Mouse (Mus musculus): Measurements from ENCODE around the gene Mecom. TPM values are rescaled to one million over a fixed set of nuclear protein-coding genes. Genes with fewer than 3 reads are reported as not detected.

Mecom gene
- polyA plus RNA-seq, 1 experiment from 2014 or later = 10.3 TPM

GRCm38 (mm10) chr3:30380273-30380672 is 167.5 kb downstream of the Mecom start:
- Histone ChIP-seq H3K4me2 (no peak overlapping the region), H3K36me3 (no peaks in the 10 kb centered on the region), H3K9me3 (no peaks in the 10 kb centered on the region), H3K4me1 (no peaks in the 10 kb centered on the region), H3K27me3 (no peaks in the 10 kb centered on the region), H3K27ac (no peak overlapping the region), H3K4me3 (no peak overlapping the region), H3K9ac (no peak overlapping the region)
- ATAC-seq (ENCODE audit: insufficient number of reproducible peaks, insufficient read depth, low FRiP score, low TSS enrichment, low read depth) = no peak
- WGBS = 41% methylated on average over 4 of the region's 4 CpGs

- Histone ChIP-seq H3K9me3 (no peaks in the 10 kb centered on the region), H3K27me3 (no peaks in the 10 kb centered on the region), H3K36me3 (no peaks in the 10 kb centered on the region), H3K27ac (no peak overlapping the region), H3K4me1 (no peaks in the 10 kb centered on the region), H3K9ac (no peak overlapping the region), H3K4me2 (no peak overlapping the region), H3K4me3 (no peak overlapping the region)
- 55% methylated on average over 6 of the region's 6 CpGs for WGBS
- no peak for ATAC-seq (ENCODE audit: insufficient number of reproducible peaks, insufficient read depth, low FRiP score, low TSS enrichment, low read depth)
Observed at GRCm38 (mm10) chr3:30379301-30379700, 168.5 kb downstream of the Mecom start.

- Histone ChIP-seq H3K36me3 (no peaks in the 10 kb centered on the region), H3K4me2 (peak overlapping the region; percentile 42), H3K27me3 (no peaks in the 10 kb centered on the region), H3K9me3 (no peaks in the 10 kb centered on the region), H3K27ac (no peak overlapping the region), H3K4me3 (peak overlapping the region; percentile 8; the same call in 1 of the 2 replicates), H3K9ac (no peak overlapping the region), H3K4me1 (no peaks in the 10 kb centered on the region)
- no peak for ATAC-seq (ENCODE audit: insufficient number of reproducible peaks, insufficient read depth, low FRiP score, low TSS enrichment, low read depth)
- 62% methylated on average over 7 of the region's 7 CpGs for WGBS
Observed at GRCm38 (mm10) chr3:30371472-30371871, 176.3 kb downstream of the Mecom start.

- WGBS = 60% methylated on average over 16 of the region's 16 CpGs
- no peaks in the 10 kb centered on the region for H3K27me3 ChIP-seq
- peak overlapping the region; percentile 42 for H3K4me2 ChIP-seq
- no peaks in the 10 kb centered on the region for H3K9me3 ChIP-seq
- no peak for ATAC-seq (ENCODE audit: insufficient number of reproducible peaks, insufficient read depth, low FRiP score, low TSS enrichment, low read depth)
- H3K4me1 ChIP-seq = no peaks in the 10 kb centered on the region
- H3K9ac ChIP-seq = no peak overlapping the region
- no peaks in the 10 kb centered on the region for H3K36me3 ChIP-seq
- H3K27ac ChIP-seq = no peak overlapping the region
- H3K4me3 ChIP-seq = peak overlapping the region; percentile 8; the same call in 1 of the 2 replicates
Observed at GRCm38 (mm10) chr3:30370860-30371455, 176.8 kb downstream of the Mecom start.

GRCm38 (mm10) chr3:30366621-30367020 is 181.2 kb downstream of the Mecom start:
- WGBS = 87% methylated on average over 7 of the region's 7 CpGs
- Histone ChIP-seq H3K36me3 (no peaks in the 10 kb centered on the region), H3K9ac (no peak overlapping the region), H3K27me3 (no peaks in the 10 kb centered on the region), H3K27ac (no peak overlapping the region), H3K4me3 (no peak overlapping the region), H3K9me3 (no peaks in the 10 kb centered on the region), H3K4me1 (no peaks in the 10 kb centered on the region), H3K4me2 (no peak overlapping the region)
- ATAC-seq (ENCODE audit: insufficient number of reproducible peaks, insufficient read depth, low FRiP score, low TSS enrichment, low read depth) = no peak

- WGBS = 83% methylated on average over 5 of the region's 5 CpGs
- Histone ChIP-seq H3K9me3 (no peaks in the 10 kb centered on the region), H3K4me3 (no peak overlapping the region), H3K36me3 (no peaks in the 10 kb centered on the region), H3K4me2 (no peak overlapping the region), H3K9ac (no peak overlapping the region), H3K4me1 (peaks cover 3% of the 10 kb centered on the region; the same call in 1 of the 2 replicates), H3K27me3 (no peaks in the 10 kb centered on the region), H3K27ac (no peak overlapping the region)
- ATAC-seq (ENCODE audit: insufficient number of reproducible peaks, insufficient read depth, low FRiP score, low TSS enrichment, low read depth) = no peak
Observed at GRCm38 (mm10) chr3:30361190-30361589, 186.6 kb downstream of the Mecom start.

- no peaks in the 10 kb centered on the region for H3K27me3 ChIP-seq
- H3K9ac ChIP-seq = no peak overlapping the region
- H3K4me1 ChIP-seq = no peaks in the 10 kb centered on the region
- no peaks in the 10 kb centered on the region for H3K9me3 ChIP-seq
- H3K27ac ChIP-seq = no peak overlapping the region
- H3K4me2 ChIP-seq = no peak overlapping the region
- WGBS = 37% methylated on average over 6 of the region's 6 CpGs
- no peaks in the 10 kb centered on the region for H3K36me3 ChIP-seq
- H3K4me3 ChIP-seq = no peak overlapping the region
- ATAC-seq (ENCODE audit: insufficient number of reproducible peaks, insufficient read depth, low FRiP score, low TSS enrichment, low read depth) = no peak
Observed at GRCm38 (mm10) chr3:30353878-30354727, 193.7 kb downstream of the Mecom start.

- ATAC-seq (ENCODE audit: insufficient number of reproducible peaks, insufficient read depth, low FRiP score, low TSS enrichment, low read depth) = no peak
Observed at GRCm38 (mm10) chr3:30349279-30349678, 198.5 kb downstream of the Mecom start.

GRCm38 (mm10) chr3:30344151-30344550 is 203.7 kb downstream of the Mecom start:
- WGBS = 80% methylated on average over 4 of the region's 4 CpGs
- Histone ChIP-seq H3K4me3 (no peak overlapping the region), H3K36me3 (no peaks in the 10 kb centered on the region), H3K27ac (no peak overlapping the region), H3K9me3 (no peaks in the 10 kb centered on the region), H3K4me1 (no peaks in the 10 kb centered on the region), H3K9ac (no peak overlapping the region), H3K4me2 (no peak overlapping the region), H3K27me3 (no peaks in the 10 kb centered on the region)
- ATAC-seq (ENCODE audit: insufficient number of reproducible peaks, insufficient read depth, low FRiP score, low TSS enrichment, low read depth) = no peak

More at GRCm38 (mm10) chr3:30349279-30349678, 198.5 kb downstream of the Mecom start:
- H3K4me1 ChIP-seq = no peaks in the 10 kb centered on the region
- H3K4me2 ChIP-seq = no peak overlapping the region
- H3K27ac ChIP-seq = no peak overlapping the region
- no peaks in the 10 kb centered on the region for H3K9me3 ChIP-seq
- H3K27me3 ChIP-seq = no peaks in the 10 kb centered on the region
- WGBS = 35% methylated on average over 7 of the region's 7 CpGs
- H3K36me3 ChIP-seq = no peaks in the 10 kb centered on the region
- H3K4me3 ChIP-seq = no peak overlapping the region
- no peak overlapping the region for H3K9ac ChIP-seq

- no peak for ATAC-seq (ENCODE audit: insufficient number of reproducible peaks, insufficient read depth, low FRiP score, low TSS enrichment, low read depth)
- no peaks in the 10 kb centered on the region for H3K36me3 ChIP-seq
- no peaks in the 10 kb centered on the region for H3K27me3 ChIP-seq
- no peak overlapping the region for H3K9ac ChIP-seq
- no peaks in the 10 kb centered on the region for H3K9me3 ChIP-seq
- no peak overlapping the region for H3K4me2 ChIP-seq
- H3K4me3 ChIP-seq = no peak overlapping the region
- H3K27ac ChIP-seq = no peak overlapping the region
- 87% methylated on average over 6 of the region's 6 CpGs for WGBS
- no peaks in the 10 kb centered on the region for H3K4me1 ChIP-seq
Observed at GRCm38 (mm10) chr3:30332337-30332736, 215.5 kb downstream of the Mecom start.

GRCm38 (mm10) chr3:30330476-30330875 is 217.3 kb downstream of the Mecom start:
- no peak overlapping the region for H3K9ac ChIP-seq
- no peak overlapping the region for H3K4me3 ChIP-seq
- no peak overlapping the region for H3K4me2 ChIP-seq
- no peaks in the 10 kb centered on the region for H3K36me3 ChIP-seq
- no peaks in the 10 kb centered on the region for H3K9me3 ChIP-seq
- no peak overlapping the region for H3K27ac ChIP-seq
- H3K4me1 ChIP-seq = no peaks in the 10 kb centered on the region
- H3K27me3 ChIP-seq = no peaks in the 10 kb centered on the region
- ATAC-seq (ENCODE audit: insufficient number of reproducible peaks, insufficient read depth, low FRiP score, low TSS enrichment, low read depth) = no peak
- WGBS = 74% methylated on average over 3 of the region's 3 CpGs

GRCm38 (mm10) chr3:30330021-30330420 is 217.8 kb downstream of the Mecom start:
- Histone ChIP-seq H3K4me1 (no peaks in the 10 kb centered on the region), H3K27me3 (no peaks in the 10 kb centered on the region), H3K27ac (no peak overlapping the region), H3K36me3 (no peaks in the 10 kb centered on the region), H3K4me2 (no peak overlapping the region), H3K9ac (no peak overlapping the region), H3K4me3 (no peak overlapping the region), H3K9me3 (no peaks in the 10 kb centered on the region)
- ATAC-seq (ENCODE audit: insufficient number of reproducible peaks, insufficient read depth, low FRiP score, low TSS enrichment, low read depth) = no peak
- 67% methylated on average over 3 of the region's 3 CpGs for WGBS

All from embryonic facial prominence, embryonic 13.5 days (tissue).